Mouse (Mus musculus): ENCODE results near the gene Retn.

- no peak for TF ChIP-seq FLI1 (IDR thresholded peaks at IDR 0.05; ENCODE audit: low read length)
- no peak for TF ChIP-seq GATA1 (IDR thresholded peaks at IDR 0.05; ENCODE audit: borderline replicate concordance, low read length)
These were observed 23.3 kb downstream of the Retn start for GRCm38 (mm10) chr8:3678831-3679230.

All from megakaryocyte, embryonic 14.5 days (primary cell).